Mouse (Mus musculus): ENCODE data around the gene Nfkb2.

Nfkb2 gene

GRCm38 (mm10) chr19:46308706-46309435 lies 4.8 kb downstream of the Nfkb2 start:
- peak; percentile 86 for DNase-seq

- peak; percentile 63 for DNase-seq
Measured at GRCm38 (mm10) chr19:46309651-46310305, 5.7 kb downstream of the Nfkb2 start.

- DNase-seq = peak; percentile 52
Measured at GRCm38 (mm10) chr19:46310312-46310865, 6.3 kb downstream of the Nfkb2 start.

- peak; percentile 42 for DNase-seq
Measured at GRCm38 (mm10) chr19:46311341-46311740, 7.2 kb downstream of the Nfkb2 start.

GRCm38 (mm10) chr19:46312566-46312965 lies 8.4 kb downstream of the Nfkb2 start:
- DNase-seq = peak; percentile 37

GRCm38 (mm10) chr19:46313116-46313515 lies 9.0 kb downstream of the Nfkb2 start:
- no peak for DNase-seq

GRCm38 (mm10) chr19:46313591-46313990 lies 9.5 kb downstream of the Nfkb2 start:
- peak; percentile 28 for DNase-seq

GRCm38 (mm10) chr19:46314151-46314601 lies 10.1 kb downstream of the Nfkb2 start:
- peak; percentile 62 for DNase-seq

GRCm38 (mm10) chr19:46314872-46315742 lies 11.0 kb downstream of the Nfkb2 start:
- DNase-seq = peak; percentile 34

- peak; percentile 35 for DNase-seq
Measured at GRCm38 (mm10) chr19:46315752-46316610, 11.9 kb downstream of the Nfkb2 start.

- peak; percentile 53 for DNase-seq
Measured at GRCm38 (mm10) chr19:46316846-46317545, 12.9 kb downstream of the Nfkb2 start.

- DNase-seq = peak; percentile 33
Measured at GRCm38 (mm10) chr19:46317546-46317885, 13.4 kb downstream of the Nfkb2 start.

- peak; percentile 68 for DNase-seq
Measured at GRCm38 (mm10) chr19:46318031-46318471, 13.9 kb downstream of the Nfkb2 start.

GRCm38 (mm10) chr19:46318586-46319378 lies 14.7 kb downstream of the Nfkb2 start:
- peak; percentile 82 for DNase-seq

GRCm38 (mm10) chr19:46320076-46320785 lies 16.1 kb downstream of the Nfkb2 start:
- DNase-seq = peak; percentile 41

GRCm38 (mm10) chr19:46321101-46321943 lies 17.2 kb downstream of the Nfkb2 start:
- DNase-seq = peak; percentile 88

GRCm38 (mm10) chr19:46322144-46322995 lies 18.2 kb downstream of the Nfkb2 start:
- DNase-seq = peak; percentile 76

All from cerebellum, adult 11-12 months (tissue).